26 mouse cellular contexts compared by ENCODE assay signal in genomic region chr1:135072643-135073042, GRCm38 (mm10).
"Had no signal": no experiment of that assay in that cellular context is flagged by ENCODE, and none has a peak within 500 bp of the region (broad histone marks: within the 10 kb centered on the region; RNA-seq: fewer than 3 reads in every experiment).

No protein-coding gene starts in this region.

- H3K9ac ChIP-seq: heart, embryonic 12.5 days; hindbrain, embryonic 12.5 days; hindbrain, embryonic 14.5 days; intestine, embryonic 15.5 days; kidney, embryonic 15.5 days; limb, embryonic 13.5 days; limb, embryonic 15.5 days had no signal

- ATAC-seq: hindbrain, embryonic 16.5 days; inflammation-experienced regulatory T-cells, adult 6 months; intestine, embryonic 15.5 days; intestine, postnatal 0 days had no signal

- H3K4me3 ChIP-seq: gastrocnemius, adult 2 months; heart, embryonic 10.5 days; heart, embryonic 12.5 days; hindbrain, embryonic 10.5 days; hindbrain, embryonic 12.5 days; intestine, embryonic 15.5 days; kidney, embryonic 15.5 days; limb, embryonic 13.5 days; limb, embryonic 15.5 days had no signal

- DNase-seq: gastrocnemius, adult 2 months; gastrocnemius, postnatal 10 days; gastrocnemius, postnatal 25 days; heart, adult 18-20 months; heart, postnatal 10 days; heart, postnatal 4 days; kidney, adult 18-20 months; kidney, adult 8-10 months; kidney, postnatal 14 days; kidney, postnatal 36 days; layer of hippocampus, adult 9-11 months; layer of hippocampus, postnatal 36 days; left cerebral cortex, postnatal 4 days had no signal

- H3K9me3 ChIP-seq: hindbrain, embryonic 10.5 days; hindbrain, embryonic 12.5 days; intestine, embryonic 15.5 days; kidney, embryonic 15.5 days; limb, embryonic 15.5 days had no signal

- H3K4me1 ChIP-seq: intestine, embryonic 15.5 days; limb, embryonic 13.5 days had no signal

- H3K36me3 ChIP-seq: heart, embryonic 10.5 days; heart, embryonic 12.5 days; hindbrain, embryonic 10.5 days; hindbrain, embryonic 12.5 days; intestine, embryonic 15.5 days; kidney, embryonic 15.5 days; limb, embryonic 13.5 days; limb, embryonic 15.5 days had no signal

- H3K4me2 ChIP-seq: heart, embryonic 12.5 days; hindbrain, embryonic 12.5 days; hindbrain, embryonic 14.5 days; intestine, embryonic 15.5 days; kidney, embryonic 15.5 days; limb, embryonic 13.5 days; limb, embryonic 15.5 days had no signal

- H3K27ac ChIP-seq: gastrocnemius, adult 2 months; heart, embryonic 10.5 days; hindbrain, embryonic 10.5 days; hindbrain, embryonic 12.5 days; hindbrain, embryonic 14.5 days; intestine, embryonic 15.5 days; kidney, embryonic 15.5 days; kidney, postnatal 0 days; limb, embryonic 13.5 days; limb, embryonic 15.5 days had no signal

- H3K27me3 ChIP-seq: hindbrain, embryonic 12.5 days; intestine, embryonic 15.5 days had no signal
